Mouse (Mus musculus): Measurements from ENCODE around the gene Cfap45. TPM values are rescaled to one million over a fixed set of nuclear protein-coding genes. Genes with fewer than 3 reads are reported as not detected.

The Cfap45 gene
- total RNA-seq, 2 experiments from 2014 or later = 0.34 to 0.39 TPM

DNA sequence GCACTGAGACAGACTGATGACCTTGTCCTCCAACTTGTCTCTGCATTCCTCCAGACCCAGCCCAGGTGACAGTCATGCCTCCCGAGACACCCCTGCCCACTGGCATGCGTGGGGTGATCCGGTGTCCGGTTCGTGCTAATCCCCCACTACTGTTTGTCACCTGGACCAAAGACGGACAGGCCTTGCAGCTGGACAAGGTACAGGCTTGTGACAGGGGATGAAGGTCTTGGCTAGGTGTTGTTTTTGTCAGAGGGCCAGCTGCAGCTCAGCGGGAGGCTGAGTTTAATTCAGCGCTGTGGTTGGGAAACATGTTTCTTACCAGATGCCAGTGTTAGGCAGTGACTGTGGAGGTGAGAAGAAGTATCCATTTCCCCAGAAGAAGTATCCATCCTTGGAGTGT lies 28.6 kb upstream of the Cfap45 start:
- no peak for DNase-seq (ENCODE audit: low spot score)
- intact Hi-C loops (cut with DNase I) = loop anchor here (5.0 kb wide), 1 partner anchor 35 kb away; no protein-coding TSS in a partner anchor

DNA sequence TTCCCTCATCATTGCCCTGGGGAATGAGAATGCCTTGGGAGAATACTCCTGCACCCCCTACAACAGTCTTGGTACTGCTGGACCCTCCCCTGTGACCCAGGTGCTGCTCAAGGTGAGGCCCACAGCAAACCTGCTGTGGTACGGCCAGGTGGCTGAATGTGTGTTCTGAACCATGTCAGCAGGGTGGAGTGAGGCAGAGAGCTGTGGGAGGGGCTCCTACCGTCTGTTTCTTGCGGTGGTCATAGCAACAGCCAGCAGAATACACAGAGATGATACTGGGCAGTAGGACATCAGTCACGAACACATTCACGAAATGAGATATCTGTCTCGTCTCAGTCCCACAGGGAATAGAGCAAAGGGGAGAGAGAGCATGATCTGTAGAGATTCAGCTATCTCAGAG lies 27.1 kb upstream of the Cfap45 start:
- DNase-seq (ENCODE audit: low spot score) = no peak
- intact Hi-C loops (cut with DNase I) = loop anchor here (5.0 kb wide), 1 partner anchor 34 kb away; no protein-coding TSS in a partner anchor

DNA sequence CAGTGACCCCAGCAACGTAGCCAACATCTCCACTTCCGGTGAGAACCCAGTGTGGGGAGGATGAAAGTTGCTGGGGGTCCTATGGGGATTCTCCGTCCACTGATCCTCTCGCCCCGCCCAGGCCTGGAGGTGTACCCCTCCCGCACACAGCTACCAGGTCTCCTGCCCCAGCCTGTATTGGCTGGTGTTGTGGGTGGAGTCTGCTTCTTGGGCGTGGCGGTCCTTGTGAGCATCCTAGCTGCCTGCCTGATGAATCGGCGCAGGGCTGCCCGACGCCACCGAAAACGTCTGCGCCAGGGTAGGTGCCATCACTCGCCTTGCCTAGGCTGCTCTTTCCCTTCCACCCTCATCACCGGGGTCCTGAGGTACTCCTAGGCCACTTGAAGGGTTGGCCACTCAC lies 24.6 kb upstream of the Cfap45 start:
- intact Hi-C loops (cut with DNase I) = no loop called here

DNA sequence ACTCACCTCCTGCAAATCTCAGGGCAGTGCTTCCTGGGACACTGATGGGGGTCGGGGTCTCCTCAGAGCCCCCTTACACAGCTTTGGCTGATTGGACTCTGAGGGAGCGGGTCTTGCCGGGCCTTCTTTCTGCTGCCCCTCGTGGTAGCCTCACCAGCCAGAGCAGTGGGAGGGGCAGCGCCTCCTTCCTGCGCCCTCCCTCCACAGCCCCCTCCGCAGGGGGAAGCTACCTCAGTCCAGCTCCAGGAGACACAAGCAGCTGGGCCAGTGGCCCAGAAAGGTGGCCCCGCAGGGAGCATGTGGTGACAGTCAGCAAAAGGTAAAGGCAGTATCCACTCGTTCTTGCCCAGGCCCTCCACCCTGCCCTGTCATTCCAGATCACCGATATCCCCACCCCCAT lies 23.2 kb upstream of the Cfap45 start:
- DNase-seq (ENCODE audit: low spot score) = no peak
- intact Hi-C loops (cut with DNase I) = no loop called here

More for the DNA sequence above, 24.6 kb upstream of the Cfap45 start:
- DNase-seq (ENCODE audit: low spot score) = no peak

DNA sequence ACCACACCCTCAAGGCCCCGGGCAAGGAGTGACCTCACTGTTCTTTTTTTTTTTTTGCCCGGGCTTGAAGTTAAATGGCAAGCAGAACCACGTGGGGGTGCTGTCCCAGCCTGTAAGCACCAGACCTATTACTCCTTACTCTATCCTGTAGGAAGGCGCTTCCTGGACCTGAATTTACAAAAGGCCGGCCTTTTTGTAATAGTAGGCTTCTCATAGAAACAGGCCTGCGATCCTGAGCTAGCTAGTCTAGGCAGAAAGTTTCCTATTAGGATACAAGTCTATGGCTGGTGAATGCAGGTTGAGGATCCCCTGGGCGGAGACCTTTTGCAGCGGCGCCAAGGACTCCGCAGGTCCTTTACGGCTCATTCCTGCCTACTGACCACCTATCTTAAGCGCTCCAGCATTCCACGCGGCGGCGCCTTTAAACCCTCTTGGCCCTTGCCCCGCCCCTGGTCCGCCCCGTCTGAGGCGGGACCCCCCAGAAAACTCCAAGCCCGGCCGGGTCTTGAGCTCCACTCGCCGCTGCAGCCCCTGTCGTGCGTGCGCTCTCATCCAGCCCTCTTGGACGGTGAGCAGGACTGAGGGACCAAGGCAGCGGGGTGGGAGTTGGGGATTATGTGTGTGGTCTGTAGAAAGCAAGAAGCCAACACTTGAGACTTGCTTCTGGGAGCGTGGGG lies 20.7 kb upstream of the Cfap45 start, which contains the start of gene Tagln2:
Gene Tagln2, plus strand, starts transcription at position 283 of the 677 bp plus-strand sequence.
- intact Hi-C loops (cut with DNase I) = no loop called here
- DNase-seq (ENCODE audit: low spot score) = peak; percentile 90

DNA sequence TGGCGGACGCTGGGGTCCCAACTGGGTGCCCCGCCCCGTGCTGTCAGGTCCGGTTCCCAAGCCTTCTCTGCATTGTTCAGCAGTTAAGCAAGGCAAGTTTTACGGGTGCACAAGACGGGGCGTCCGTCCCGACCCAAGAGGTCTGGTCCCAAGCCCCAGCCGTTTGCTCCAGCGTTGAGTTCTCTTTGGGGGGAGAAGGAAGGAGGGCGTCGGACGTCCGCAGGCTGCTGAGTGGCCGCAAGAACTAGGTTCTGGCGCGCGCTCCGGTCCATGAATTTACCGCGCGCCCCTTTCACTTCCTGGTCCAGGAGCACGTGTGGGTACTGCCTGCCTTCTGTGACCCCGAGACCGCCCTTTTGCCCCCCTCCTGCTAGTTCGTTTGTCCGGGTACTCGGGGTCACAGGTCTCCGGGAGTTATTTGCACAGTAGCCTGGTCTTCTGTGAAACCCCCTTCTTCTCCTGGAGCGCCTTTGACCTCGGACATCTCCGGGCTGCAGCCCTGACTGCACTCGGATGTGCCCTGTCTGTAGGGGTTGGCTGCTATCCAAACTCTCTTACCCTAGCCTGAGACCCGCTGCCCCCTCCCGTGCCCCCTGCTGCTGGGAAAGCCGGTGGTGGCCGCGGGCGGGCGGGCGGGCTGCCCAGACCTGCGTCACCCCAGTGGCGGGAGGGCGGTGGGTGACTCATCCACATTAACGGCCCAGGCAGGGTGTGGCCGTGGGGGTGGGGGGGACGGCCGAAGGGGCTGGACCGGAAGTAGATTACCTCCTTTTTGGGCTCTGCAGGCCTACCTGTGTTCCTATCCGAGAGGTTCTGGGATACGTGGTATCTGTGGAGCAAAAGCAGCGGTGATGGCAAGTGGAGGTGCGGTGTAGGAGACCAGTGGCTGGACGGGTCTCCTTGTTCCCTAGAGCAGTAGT lies 19.9 kb upstream of the Cfap45 start:
- intact Hi-C loops (cut with DNase I) = loop anchor here (1.0 kb wide), 1 partner anchor 21 kb away; no protein-coding TSS in a partner anchor

DNA sequence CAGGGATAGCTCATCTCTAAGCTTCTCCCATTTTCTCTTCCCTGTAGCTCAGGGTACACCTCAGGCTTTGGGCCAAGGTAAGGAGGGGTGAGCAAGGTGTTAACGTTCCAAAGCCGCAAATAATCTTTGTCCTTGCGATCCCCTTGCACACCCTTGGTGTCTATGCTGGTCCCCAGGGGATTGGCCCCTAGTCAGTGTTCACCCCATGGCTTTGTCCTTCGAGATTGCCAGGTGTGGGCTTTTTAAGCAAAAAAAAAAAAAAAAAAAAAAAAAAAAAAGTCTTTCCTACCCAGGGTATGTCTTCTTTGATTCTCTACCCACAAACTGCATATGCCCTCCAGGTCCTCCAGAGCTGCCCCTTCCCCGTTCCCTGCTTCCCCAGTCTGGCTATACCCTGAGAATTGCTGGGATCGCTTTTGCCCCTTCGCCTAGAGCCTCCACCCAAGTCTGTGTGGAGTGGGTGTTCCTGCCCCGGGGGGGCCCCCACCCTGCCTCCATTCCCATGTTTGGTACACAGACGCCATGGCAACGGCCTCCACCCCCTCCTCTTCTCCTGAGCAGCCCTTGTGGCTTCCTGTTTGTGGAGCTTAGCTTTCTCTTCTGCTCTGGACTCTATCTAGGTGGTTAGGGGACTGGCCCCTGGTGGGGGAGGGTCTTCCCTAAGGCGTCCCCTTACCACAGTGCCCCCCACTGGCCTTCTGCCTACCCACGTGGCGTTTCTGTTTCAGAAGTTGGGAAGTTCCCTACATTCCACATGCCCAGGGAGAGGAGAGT lies 19.0 kb upstream of the Cfap45 start:
- peak; percentile 84 for DNase-seq (ENCODE audit: low spot score)
- intact Hi-C loops (cut with DNase I) = loop anchor here (1.0 kb wide), 1 partner anchor 20 kb away; no protein-coding TSS in a partner anchor

More for the DNA sequence above, 19.9 kb upstream of the Cfap45 start:
- DNase-seq (ENCODE audit: low spot score) = peak; percentile 55

DNA sequence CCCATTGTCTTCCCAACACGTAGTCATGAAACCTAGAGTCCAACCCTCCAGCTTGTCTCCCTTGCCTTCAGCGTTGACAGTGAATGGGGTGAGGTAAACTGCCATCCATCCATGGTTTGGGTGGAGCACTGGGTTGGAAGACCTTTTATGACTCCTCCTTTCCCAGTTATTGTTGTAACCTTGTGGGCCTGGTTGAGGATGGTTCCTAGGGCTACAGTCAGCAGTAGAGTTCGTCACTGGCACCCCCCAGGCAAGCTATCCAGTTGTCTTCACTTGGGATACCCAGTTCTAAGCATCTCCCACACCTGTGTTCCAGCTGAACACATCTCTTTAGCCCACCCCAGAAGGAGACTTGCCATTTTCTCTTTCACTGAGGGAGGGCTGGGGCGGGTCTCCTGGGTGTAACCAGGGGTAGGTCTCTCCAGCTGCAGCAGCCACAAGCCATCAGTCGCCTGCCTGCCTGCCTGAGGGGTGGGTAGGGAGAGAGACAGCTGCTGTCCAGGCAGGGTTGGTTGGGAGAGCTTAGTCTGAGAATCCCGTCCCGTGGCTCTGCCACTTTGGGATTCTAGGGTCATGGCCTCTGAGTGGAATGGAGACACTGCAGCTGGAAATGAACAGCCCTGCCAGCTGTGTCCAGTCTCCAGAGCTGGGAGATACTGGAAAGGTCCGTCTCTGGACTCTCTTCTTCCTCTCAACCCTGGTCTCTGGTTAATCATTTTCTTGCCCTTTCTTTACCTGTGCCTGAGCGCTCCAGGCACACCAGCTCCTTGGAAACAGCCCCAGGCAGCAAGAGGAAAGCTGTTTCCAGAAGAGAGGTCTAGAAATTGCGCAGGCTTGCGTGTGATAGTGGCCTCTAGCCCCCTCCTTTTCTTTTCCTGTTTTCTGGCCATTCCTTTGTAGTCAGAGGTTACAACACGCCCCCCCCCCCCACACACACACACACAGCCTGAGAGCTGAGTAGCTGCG lies 18.2 kb upstream of the Cfap45 start:
- DNase-seq (ENCODE audit: low spot score) = no peak
- intact Hi-C loops (cut with DNase I) = no loop called here

DNA sequence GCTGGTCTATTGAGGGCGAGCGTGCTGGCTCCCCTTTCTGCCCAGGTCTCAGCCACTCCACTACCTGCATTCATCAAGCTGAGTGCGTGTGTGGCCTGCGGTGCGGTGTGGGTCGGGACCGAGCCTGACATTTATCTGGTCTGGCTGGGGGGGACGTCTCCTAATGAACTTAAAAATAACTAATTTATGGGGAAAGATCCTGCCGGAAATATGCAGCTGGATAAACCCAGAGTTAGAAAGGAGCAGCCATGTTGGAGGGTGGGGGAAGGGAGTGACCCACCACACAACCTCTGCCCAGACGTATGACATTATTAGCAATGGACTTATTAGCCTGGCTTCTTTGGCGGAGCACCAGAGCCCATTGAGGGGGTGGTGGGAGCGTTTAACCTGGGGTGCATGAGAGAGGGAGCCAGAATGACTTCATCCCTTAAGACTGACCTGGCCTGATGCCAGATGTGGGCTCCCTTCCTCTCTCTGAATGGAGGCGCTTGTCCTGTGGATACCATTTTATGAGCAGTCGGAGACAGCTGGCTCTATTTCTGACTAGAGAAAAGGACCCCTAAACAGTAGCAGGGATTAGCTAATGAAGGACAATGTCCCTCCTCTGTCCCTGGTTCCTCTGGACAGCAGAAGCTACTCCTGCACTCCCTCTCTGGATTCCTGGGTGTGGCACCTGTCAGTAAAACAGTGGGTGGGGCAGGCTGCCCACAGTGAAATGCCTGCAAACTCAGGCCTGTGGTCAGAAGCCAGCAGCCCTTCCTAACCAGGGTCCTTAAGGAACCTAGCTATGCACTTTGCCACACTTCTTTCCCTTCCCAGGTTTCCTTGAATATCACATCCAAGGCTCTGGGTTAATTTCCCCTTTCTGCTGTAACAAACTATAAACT lies 17.2 kb upstream of the Cfap45 start:
- DNase-seq (ENCODE audit: low spot score) = peak; percentile 29
- intact Hi-C loops (cut with DNase I) = no loop called here

DNA sequence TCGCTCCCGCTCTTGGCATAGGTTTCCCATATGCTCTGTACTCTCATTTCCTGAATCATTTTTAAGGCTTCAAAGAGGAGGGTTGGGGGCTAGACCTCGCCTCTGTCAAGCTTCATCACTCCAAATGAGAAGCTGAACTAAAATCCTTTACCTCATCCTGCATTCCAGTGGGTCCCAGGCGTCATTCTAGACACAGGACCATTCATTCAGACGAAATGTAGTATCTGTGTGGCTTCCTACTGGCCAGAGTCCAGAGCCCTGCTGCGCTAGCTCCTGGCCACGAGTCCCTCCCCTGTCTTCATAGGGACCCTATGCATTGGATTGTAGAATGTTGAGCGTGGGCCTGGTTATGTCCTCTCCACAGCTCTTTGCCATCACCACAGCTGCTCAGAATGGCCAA lies 15.8 kb upstream of the Cfap45 start:
- intact Hi-C loops (cut with DNase I) = no loop called here

DNA sequence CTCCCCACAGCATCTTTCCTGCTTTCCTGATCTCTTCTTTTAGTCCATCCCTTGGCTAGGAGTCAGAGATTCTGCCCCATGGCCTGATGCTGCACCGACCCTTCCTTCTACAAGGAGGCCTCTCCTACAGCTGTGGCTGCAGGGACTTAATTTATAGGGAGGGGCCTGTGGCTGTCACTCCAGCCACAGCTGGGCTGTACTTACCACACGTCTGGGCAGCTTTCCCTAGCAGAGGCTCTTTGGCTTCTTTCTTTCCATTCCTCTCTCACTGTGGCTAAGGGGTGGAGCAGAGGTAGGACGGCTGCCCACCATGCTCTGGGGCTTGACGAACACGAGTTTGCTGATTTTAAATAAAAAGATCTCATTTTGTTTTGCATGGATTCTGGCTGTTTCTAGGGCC lies 13.6 kb upstream of the Cfap45 start:
- intact Hi-C loops (cut with DNase I) = no loop called here

More for the DNA sequence above, 15.8 kb upstream of the Cfap45 start:
- no peak for DNase-seq (ENCODE audit: low spot score)

DNA sequence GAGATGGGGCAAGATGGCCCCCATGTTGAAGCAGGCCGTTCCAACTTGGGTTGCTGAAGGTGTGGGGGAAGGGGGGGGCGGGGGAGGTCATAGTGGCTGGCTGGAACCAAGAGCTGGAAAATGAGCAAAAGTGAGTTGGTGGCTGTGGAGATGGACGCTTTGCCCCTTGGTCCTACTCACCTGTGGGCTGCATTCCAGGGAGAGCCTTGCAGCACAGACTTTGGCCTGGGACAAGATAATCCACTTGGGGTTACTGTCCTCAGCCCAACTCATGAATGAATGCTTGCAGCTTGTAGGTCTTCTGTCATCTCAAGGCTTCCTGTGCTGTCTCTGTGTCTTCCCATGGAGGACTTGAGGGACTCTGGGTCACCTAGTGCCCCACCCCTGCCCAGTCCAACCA lies 12.9 kb upstream of the Cfap45 start:
- intact Hi-C loops (cut with DNase I) = no loop called here
- DNase-seq (ENCODE audit: low spot score) = no peak

More for the DNA sequence above, 13.6 kb upstream of the Cfap45 start:
- no peak for DNase-seq (ENCODE audit: low spot score)

DNA sequence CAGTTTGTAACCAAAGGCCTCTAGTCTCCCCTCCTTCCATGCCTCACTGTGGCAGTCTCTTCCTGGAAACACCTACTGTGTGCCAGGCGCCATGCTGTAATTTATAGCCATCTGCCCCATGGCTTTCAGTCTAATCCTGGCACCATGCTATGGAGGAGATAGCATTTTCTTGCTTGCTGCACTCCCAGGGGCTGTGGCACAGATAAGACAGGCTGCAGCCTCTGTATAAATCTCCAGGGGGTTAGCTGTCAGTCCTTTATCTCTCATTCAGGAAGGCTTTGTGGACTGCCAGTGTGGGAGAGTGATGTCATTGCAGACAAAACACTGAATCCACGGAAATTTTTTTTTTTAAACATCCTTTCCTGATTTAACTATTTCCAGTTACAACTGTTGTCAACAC lies 12.4 kb upstream of the Cfap45 start:
- intact Hi-C loops (cut with DNase I) = no loop called here
- DNase-seq (ENCODE audit: low spot score) = no peak

DNA sequence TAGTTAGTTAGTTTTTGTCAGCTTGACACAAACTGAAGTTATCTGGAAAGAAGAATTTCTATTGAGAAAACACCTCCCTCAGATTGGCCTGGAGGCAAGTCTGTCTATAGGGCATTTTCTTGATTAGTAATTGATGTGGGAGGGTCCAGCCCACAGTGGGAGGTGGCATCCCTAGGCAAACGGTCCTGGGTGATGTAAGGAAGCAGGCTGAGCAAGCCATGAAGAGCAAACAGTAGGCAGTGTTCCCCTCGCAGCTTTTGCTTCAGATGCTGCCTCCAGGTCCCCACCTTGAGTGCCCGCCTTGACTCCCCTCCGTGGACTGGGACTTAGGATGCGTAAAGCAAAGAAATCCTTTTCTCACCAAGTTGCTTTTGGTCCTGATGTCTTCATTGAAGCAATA lies 11.4 kb upstream of the Cfap45 start:
- DNase-seq (ENCODE audit: low spot score) = no peak
- intact Hi-C loops (cut with DNase I) = no loop called here

DNA sequence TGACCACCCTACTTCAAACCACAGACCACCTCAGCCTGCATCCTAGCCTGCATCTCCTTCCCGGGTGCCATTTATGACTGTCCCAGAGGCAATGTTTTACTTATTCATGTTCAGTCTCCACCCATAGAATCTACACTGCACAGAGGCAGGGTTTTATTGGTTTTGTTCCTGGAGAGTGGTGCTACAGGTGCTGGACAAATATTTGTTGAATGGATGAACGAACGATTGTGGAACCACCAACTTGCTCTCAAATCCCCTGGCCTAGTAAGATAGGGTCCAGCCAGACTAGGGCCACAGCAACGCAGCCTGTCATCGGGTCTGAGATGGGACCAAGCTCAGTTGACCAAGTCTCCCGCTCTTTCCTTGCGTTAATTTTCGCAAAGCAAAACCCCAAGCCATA lies 10.6 kb upstream of the Cfap45 start:
- DNase-seq (ENCODE audit: low spot score) = no peak
- intact Hi-C loops (cut with DNase I) = no loop called here

DNA sequence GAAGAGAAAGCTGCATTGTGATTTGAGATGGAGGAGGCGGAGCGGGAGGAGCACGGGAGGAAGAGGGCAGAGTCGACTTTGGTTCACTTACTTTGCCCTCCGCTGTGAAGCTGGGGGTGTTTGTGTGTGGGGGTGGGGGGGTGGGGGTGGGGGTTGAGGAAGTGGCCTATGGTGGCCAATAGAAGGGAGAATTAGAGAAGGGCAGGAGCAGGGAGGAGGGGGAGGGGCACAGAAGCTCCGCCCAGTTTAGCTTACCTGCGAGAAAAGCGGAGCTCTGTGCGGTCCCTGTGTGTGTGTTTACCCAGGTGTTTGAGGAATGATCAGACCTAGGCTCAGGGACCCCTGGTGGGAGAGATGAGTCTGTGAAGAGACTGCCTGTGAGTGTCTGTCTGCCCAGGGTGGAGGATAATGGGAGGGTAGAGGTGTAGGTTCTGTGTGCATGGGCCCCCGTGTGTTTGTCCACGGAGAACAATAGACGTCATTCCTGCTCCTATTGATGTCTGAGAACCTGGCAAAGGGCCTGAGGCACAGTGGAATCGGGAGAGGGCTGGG lies 10.1 kb upstream of the Cfap45 start:
- no peak for DNase-seq (ENCODE audit: low spot score)
- intact Hi-C loops (cut with DNase I) = no loop called here

DNA sequence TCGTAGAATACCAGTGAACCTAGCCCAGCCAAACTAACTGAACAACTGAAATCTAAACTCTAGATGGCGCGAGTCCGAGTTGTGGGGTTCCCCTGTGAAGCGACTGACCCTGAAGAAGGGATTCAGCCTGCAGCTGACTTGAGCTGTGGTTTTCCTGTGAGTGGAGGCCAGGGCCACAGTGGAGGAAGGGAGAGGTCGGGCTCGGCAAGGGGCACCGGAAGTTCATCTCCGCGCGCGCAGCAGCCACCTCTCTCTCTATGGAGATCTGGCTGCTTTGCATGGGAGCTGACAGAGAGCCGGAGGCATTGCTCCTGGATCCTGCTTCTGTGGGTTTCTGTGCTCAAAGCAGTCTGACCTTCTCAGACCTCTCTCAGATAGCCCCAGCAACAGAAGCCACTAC lies 7.6 kb upstream of the Cfap45 start:
- intact Hi-C loops (cut with DNase I) = no loop called here

More for the DNA sequence above, 7.6 kb upstream of the Cfap45 start:
- DNase-seq (ENCODE audit: low spot score) = peak; percentile 70

All from heart, postnatal 25 days (tissue).